Mouse (Mus musculus) left cerebral cortex, adult 2 months (tissue): ENCODE measurements at regions not wholly inside any gene's neighbourhood (a gene's known extent, or its start where the extent isn't known, plus 50 kb on each side); places are given as distances from the start of the nearest gene placed in this dataset.
A peak's percentile ranks its signal among the peaks of the same experiment; 100 is the strongest.

Source experiments
- DNase-seq, 2 experiments: peaks; one replicate each; pipeline ENCODE4 v3.0.0; 2021 to 2022; ENCODE audit warnings: low spot score in 2 of 2, mixed read lengths in 1 of 2; ENCODE audit errors: extremely low spot score in 1 of 2
- H3K27ac ChIP-seq: fragments of 200-600 bp; 2 replicates; pipeline ENCODE4 v1.8.1; 2022
- H3K4me3 ChIP-seq: fragments of 200-600 bp; 2 replicates; pipeline ENCODE4 v1.8.1; 2022
- CTCF ChIP-seq: fragments of 200-600 bp; IDR thresholded peaks from 2 replicates; pipeline ENCODE4 v1.8.1; 2022; ENCODE audit warnings: antibody characterized with exemption, mild to moderate bottlenecking, moderate library complexity
- intact Hi-C: fragments of 180-260 bp; cut with DNase I; formaldehyde crosslinking; loops from one replicate; pipeline ENCODE4 v1.15.1; 2025

DNA sequence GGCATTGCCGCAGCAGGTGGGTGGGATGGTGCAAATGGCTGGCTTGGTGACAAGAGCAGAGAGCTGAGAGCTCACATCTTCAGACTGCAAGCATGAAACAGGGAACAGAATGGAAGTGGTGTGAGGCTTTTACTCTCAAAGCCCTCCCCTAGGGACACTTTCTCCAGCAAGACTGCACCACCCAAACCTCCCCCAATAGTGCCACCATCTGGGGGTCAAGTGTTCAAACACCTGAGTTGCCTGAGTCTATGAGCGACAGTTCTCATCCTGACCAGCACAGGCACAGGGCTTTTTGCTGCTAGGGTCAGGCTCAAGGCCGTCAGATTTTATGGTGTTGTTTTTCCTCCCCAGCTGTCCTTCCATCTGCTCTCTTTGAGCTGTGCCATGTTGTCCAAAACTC lies 337.9 kb upstream of the Eif4g2 start:
- TF ChIP-seq CTCF: no peak
- no peak for DNase-seq
- no peak overlapping the region for H3K27ac ChIP-seq
- no peak overlapping the region for H3K4me3 ChIP-seq
- intact Hi-C loops: no loop called here

DNA sequence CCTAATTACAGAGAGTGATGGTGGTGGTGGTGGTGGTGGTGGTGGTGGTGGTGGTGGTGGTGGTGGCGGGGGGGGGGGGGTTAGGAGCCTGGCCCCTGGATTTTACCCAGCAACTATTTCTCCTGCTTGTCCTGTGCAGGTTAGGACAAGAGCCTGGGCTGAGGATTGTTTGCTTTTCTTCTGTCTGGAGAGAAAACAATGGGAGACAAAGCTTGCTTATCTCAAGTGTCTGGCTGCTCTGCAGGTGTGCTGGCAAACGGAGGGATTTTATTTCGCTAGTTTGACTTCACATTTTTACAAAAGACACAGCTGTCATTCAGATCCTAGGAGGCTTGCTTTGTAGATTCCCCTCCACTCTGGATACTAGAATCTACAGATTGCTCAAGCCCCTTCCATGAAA lies 334.9 kb upstream of the Eif4g2 start:
- DNase-seq: no peak
- Histone ChIP-seq H3K4me3 (no peak overlapping the region), H3K27ac (no peak overlapping the region)
- intact Hi-C loops: no loop called here
- TF ChIP-seq CTCF: no peak

DNA sequence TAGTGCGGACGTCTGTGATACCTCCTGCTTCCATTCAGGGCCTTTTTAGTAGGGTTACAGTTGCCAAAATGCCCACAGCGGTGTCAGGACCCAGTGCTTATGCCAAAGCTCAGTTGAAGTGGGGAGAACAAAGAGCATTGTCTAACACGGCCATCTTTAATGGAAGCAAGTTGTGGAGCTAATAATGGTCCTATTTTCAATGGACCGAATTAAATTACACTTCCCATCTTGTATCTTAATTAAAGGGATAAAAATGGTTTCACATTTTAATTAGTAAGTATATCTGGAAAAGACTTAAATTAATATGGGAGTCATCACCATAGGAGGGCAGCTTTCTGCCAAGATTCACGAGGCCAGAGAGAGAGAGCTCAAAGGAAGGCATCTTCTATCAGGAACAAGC lies 333.2 kb upstream of the Eif4g2 start:
- no peak for DNase-seq
- no peak overlapping the region for H3K27ac ChIP-seq
- no peak overlapping the region for H3K4me3 ChIP-seq
- intact Hi-C loops: no loop called here
- no peak for TF ChIP-seq CTCF

DNA sequence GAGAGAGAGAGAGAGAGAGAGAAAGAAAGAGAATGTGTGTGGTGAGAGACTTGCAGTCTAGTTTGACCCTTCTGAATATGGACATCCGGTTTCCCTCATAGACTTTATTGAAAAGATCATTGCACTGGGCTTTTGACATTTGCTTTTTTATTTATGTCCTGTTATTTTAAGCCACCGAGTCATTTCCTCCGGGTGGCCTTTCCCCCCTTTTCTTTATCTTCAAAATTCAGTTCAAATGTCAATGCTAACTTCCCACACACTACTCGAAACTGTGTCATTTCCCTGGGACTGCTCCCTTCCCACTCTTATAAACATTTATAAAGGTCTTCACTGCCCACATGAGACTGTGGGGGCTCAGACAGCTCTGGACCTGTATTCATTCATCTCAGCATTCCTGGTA lies 330.9 kb upstream of the Eif4g2 start:
- intact Hi-C loops: no loop called here
- H3K27ac ChIP-seq: no peak overlapping the region
- H3K4me3 ChIP-seq: no peak overlapping the region
- no peak for TF ChIP-seq CTCF
- DNase-seq: no peak

DNA sequence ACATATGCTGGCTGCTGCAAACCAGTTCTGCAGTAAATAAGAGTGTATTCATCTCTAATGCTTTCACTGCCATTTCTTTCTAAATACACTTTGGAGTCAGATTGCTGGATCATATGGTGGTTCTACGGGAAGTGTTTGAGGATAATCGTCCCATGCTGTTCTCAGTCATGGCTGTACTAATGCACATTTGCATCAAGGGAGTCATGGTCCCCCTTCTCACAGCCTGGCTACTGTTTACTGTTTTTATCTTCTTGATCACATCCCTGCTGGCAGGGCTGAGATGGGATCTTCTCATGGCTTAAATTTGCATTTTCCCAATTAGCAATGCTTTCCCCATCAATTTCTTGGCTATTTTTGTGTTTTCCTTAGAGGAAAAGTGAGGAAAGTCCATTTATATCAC lies 330.1 kb upstream of the Eif4g2 start:
- no peak for DNase-seq
- Histone ChIP-seq H3K4me3 (no peak overlapping the region), H3K27ac (no peak overlapping the region)
- no peak for TF ChIP-seq CTCF
- intact Hi-C loops: no loop called here

DNA sequence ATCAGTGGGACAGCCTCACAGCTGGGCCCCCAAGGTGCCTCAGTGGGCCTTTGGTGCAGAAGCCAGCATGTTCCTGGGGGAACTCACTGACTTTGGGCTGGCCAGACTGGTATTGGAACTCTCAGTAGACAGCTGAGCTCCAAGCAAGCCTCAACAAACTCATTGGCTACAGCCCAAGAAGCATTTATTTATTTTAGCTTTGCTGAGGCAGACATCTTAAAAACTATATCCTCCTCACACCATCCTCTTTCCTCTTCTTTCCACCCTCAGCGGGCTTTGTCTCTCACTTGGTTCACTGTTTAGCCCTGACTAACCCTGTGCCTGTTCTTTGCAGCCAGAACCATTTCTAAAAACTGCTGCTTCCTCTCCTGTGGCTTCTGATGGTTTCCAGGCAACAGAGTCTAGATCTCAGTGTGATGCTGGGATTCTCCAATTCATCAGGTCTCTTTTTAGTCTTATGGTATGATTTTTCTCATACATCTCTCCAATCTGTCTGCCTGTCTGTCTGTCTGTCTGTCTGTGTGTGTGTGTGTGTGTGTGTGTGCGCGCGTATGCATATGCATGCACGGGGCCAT lies 328.6 kb upstream of the Eif4g2 start:
- H3K4me3 ChIP-seq: no peak overlapping the region
- no peak for TF ChIP-seq CTCF
- H3K27ac ChIP-seq: peak overlapping the region; percentile 55
- intact Hi-C loops: no loop called here
- DNase-seq: peak in 1 of 2 experiments; percentile 20

DNA sequence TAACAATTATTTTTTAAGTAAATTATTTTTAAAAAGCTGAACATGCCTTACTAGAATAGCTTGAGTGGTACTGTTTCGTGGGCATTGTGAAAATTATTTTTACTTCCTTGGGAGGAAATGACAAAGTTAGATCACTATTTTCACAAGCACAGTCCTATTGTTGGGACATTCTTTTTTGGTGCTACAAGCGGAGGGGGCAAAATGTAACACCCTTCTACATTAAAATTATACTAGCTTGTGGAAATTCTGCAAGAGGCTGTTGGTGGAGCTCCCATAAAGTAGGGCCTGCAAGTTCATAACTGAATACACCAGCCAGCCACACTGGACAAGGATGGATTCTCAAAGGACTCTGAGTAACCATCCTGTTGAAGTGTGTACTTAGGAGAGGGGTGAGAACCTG lies 313.1 kb upstream of the Eif4g2 start:
- H3K27ac ChIP-seq: no peak overlapping the region
- DNase-seq: no peak
- intact Hi-C loops: loop anchor here (1.0 to 5.0 kb wide), 3 partner anchors 74 to 211 kb away; no protein-coding TSS in a partner anchor

DNA sequence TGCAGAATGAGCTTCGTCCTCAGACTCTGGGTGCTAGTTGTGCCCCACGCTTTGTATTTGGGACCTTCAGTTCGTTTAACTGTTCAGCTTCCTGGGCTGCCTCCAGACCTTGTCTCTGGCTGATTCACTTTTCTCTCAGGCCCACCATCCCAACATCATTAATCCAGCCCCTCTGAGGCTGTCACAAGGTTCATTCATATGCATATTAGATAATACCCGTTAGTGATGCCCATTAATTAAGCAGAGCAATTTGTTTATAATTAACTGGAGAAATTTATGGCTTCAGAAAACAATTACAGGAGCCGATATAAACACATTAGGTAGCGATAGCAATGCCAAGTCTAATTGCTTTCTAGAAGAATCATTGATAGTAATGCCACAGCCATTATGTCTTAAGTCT lies 312.3 kb upstream of the Eif4g2 start:
- no peak overlapping the region for H3K4me3 ChIP-seq
- no peak for DNase-seq
- intact Hi-C loops: loop anchor here (1.0 to 5.0 kb wide), 2 partner anchors 73 to 98 kb away; no protein-coding TSS in a partner anchor
- H3K27ac ChIP-seq: peak overlapping the region; percentile 9; the same call in 1 of the 2 replicates
- TF ChIP-seq CTCF: no peak

More for the DNA sequence above, 313.1 kb upstream of the Eif4g2 start:
- TF ChIP-seq CTCF: no peak
- no peak overlapping the region for H3K4me3 ChIP-seq

DNA sequence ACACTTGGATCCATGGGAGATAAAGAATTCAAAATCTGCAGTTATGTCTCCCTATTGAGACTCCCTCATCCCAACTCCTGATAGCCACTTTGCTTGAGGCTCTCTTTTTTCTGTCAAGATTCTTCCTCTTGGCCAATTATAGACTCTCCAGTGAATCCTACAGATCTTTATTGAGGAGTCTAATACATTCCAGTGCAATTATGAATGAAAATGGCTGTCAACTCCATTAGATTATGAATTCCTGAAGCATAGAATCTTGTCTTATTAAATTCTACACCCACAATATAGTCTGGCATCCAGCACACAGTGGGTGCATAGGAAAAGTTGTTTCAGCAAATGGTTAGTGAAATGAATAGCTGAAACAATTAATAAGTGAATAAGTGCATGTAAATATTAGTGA lies 311.0 kb upstream of the Eif4g2 start:
- Histone ChIP-seq H3K4me3 (no peak overlapping the region), H3K27ac (no peak overlapping the region)
- TF ChIP-seq CTCF: no peak
- intact Hi-C loops: no loop called here
- DNase-seq: no peak

DNA sequence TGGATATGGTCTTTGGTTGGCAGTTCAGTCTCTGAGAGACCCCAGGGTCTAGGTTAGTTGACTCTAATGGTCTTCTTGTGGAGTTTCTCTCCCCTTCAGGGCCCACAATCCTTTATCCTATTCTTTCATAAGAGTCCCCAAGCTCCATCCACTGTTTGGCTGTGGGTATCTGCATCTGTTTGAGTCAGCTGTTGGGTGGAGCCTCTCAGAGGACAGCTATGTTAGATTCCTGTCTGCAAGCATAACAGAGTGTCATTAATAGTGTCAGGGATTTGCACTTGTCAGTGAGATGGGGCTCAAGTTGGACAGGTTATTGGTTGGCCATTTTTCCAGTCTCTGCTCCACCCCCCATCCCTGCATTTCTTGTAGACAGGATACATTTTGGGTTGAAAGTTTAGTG lies 306.9 kb upstream of the Eif4g2 start:
- intact Hi-C loops: no loop called here
- TF ChIP-seq CTCF: no peak
- no peak for DNase-seq
- Histone ChIP-seq H3K27ac (no peak overlapping the region), H3K4me3 (no peak overlapping the region)

DNA sequence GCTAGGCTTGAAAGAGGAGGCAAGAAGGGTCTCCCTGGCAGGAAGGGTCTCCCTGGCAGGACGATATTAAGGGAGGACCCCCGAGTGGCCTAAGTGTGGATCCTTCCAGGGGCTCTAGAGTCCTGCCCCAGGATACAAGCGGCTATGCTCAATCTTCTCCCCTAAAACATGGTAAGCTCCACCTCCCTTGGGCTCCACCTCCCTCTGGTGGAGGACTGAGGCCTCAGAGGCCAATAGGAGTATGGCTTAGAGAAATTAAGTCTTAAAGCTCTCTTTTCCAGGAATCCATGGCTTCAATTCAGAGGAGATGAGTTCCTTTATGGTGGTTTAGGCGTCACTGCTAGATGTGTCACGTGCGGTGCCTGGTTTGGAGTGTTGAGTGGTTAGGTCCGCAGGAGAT lies 291.7 kb upstream of the Eif4g2 start:
- Histone ChIP-seq H3K27ac (no peak overlapping the region), H3K4me3 (no peak overlapping the region)
- intact Hi-C loops: no loop called here
- DNase-seq: no peak
- no peak for TF ChIP-seq CTCF

DNA sequence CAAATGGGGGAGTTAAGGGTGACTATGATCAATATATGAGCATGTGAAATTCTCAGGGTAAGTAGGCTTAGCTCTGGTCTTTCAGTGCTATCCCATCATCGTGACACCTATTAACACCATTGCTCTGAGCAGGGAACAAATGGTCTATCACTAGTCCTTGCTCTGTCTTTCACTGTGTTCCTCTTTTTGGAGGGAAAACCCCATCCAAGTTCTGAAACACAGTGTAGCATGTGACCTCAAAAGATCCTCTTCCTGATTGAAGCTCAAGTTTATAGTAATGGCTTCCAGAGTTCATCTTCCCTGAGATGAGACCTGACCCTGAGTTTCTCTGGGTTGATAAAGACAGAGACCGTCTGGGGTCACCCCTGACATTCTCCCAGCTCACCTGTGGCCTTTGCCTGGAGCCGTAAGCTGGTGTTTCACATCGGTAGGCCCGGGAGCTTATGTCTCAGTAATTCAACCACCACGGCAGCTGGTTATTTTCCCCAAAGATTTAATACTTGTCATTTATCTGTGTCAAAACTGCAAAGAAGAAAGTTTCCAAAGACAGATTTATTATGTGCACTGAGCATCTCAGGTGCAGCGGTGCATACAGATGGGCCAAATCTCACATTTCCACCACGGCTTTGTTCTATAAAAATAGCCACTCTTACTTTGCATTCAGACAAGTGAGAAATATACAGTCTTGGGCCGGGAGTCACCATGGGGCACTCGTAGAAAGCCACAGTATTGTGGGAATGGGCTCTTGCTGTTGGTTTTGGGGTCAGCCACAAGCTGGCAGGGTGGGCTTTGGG lies 290.7 kb upstream of the Eif4g2 start:
- no peak for TF ChIP-seq CTCF
- no peak overlapping the region for H3K4me3 ChIP-seq
- no peak overlapping the region for H3K27ac ChIP-seq
- intact Hi-C loops: no loop called here
- no peak for DNase-seq

DNA sequence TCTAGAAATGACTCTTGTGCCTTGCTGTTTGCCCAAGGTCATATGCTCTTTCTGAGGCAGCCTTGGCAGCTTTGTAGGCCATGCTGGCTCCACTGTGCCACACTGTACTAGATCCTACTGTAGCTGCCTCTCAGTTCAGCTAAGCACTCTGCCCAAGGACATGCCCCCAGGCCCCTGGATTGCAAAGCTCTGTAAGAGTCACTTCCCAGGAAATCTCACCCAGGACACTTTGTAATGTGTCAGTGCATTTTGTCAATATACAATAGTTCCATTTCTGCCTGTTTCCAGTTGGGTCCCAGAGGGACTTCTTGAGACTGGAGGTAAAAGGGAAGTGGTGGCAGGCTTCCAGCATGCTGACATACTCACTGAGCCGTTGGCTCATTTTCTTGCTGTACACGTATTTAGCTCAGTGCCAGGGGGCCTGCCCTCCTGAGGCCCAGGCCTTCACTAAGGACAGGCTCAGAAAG lies 287.6 kb upstream of the Eif4g2 start:
- DNase-seq: no peak
- H3K27ac ChIP-seq: no peak overlapping the region
- H3K4me3 ChIP-seq: no peak overlapping the region
- intact Hi-C loops: no loop called here
- no peak for TF ChIP-seq CTCF
